Mouse (Mus musculus): Measurements from ENCODE around the gene Grk2.

DNA sequence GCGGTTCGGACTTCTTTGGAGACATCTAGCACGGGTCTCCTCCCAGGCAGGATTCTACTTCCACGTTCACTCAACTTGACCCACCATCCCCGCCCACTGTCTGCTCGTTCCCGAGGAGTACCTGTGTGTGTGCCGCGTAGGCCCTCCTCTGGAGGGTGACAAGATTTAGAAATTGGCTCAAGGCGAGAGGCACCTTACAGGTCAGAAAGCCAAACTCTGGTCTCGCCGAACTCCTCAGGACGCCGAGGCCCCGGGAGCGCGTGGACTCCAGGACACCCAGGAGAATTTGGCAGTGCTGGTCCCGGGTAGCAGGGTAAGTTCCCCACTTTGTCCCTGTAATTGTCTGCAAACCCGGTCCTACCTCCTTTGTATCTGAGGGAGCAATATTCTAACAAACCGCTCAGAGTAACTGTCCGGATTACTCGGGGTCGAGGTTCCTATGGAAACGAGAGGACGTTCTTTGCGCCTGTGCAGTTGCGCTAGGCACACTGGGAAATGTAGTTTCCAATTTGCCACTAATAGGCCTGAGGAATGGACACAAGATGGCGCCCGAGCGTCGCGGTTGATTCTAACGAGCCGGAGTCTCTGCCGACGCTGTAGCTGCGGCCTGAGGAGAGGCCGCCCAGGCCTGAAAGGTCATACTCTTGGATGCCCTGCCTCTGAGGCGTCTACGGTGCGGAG is 48.7 kb downstream of the Grk2 start:
- 0 out of 2 replicates have a peak, but pooled peaks have one; percentile 39 for TF ChIP-seq MAZ (IDR thresholded peaks at IDR 0.05; ENCODE audit: low read depth, low read length)
- no peak for TF ChIP-seq EP300 (IDR thresholded peaks at IDR 0.05; ENCODE audit: low read length)
- TF ChIP-seq MYC (IDR thresholded peaks at IDR 0.05; ENCODE audit: low read depth, low read length), result 0 out of 2 replicates have a peak, but pooled peaks have one; percentile 9
- TF ChIP-seq ZC3H11A (IDR thresholded peaks at IDR 0.05; ENCODE audit: low read depth, low read length), result peak; percentile 94

Data from CH12.LX (cell line).